Mouse (Mus musculus) bone marrow, adult 2 months (tissue): ENCODE results near the gene Chmp4b.

Experiments used
- CTCF ChIP-seq: fragments of 200-500 bp; IDR thresholded peaks from 2 replicates; pipeline ENCODE4 v1.5.1; 2011; ENCODE audit warnings: low read length, control low read depth; ENCODE audit not compliant: control insufficient read depth, insufficient read depth
- POLR2A ChIP-seq: fragments of 200-500 bp; IDR thresholded peaks from 2 replicates; pipeline ENCODE4 v1.6.1; 2011; ENCODE audit warnings: low read depth, mild to moderate bottlenecking, control low read depth, low read length, borderline replicate concordance; ENCODE audit not compliant: control insufficient read depth

DNA sequence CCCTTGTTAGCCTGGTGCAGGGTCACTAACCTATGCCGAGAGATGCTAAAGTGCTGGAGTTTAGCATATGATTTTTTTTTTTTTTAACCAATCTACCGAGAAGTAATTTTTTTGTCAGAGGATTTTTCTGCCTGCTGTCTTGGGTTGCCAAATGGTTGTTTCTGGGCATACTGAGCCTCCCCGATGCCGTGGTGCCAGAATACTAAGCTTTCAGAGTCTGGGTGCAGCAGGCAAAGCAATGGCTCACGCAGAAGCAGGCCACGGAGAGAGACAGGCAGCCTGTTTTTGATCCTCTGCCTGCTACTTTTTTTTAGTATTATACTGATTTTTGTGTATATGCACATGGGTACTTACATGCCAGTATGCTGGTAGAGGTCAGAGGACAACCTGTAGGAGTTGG lies 29.4 kb downstream of the Chmp4b start:
- no peak for TF ChIP-seq CTCF
- TF ChIP-seq POLR2A: no peak
